Mouse (Mus musculus) CH12.LX (cell line): Measurements from ENCODE around the gene Zfp523. TPM values are rescaled to one million over a fixed set of nuclear protein-coding genes. Genes with fewer than 3 reads are reported as not detected.

Experiments used
- DNase-seq: peaks from one replicate; pipeline ENCODE4 v3.0.0-alpha.2; 2013; ENCODE audit errors: extremely low read depth
- H3K27ac ChIP-seq: 2 replicates; pipeline ENCODE4 v1.5.1; 2012; ENCODE audit warnings: low read depth, mild to moderate bottlenecking, control low read depth, moderate library complexity; ENCODE audit not compliant: insufficient read depth
- H3K27me3 ChIP-seq: replicated peaks from 2 replicates; pipeline ENCODE3; 2012; ENCODE audit warnings: inconsistent platforms
- H3K36me3 ChIP-seq, 2 experiments: replicated peaks in 1 of 2; 2 replicates each; pipeline versions ENCODE3 to v1.6.1; 2012; ENCODE audit warnings: inconsistent platforms in 1 of 2, low read length in 1 of 2, mild to moderate bottlenecking in 1 of 2, mixed read lengths in 1 of 2, moderate library complexity in 1 of 2; ENCODE audit not compliant: control insufficient read depth in 1 of 2, insufficient read depth in 1 of 2
- H3K4me1 ChIP-seq, 2 experiments: 2 replicates each; pipeline ENCODE4 v1.6.1; 2012; ENCODE audit warnings: inconsistent platforms in 1 of 2, moderate library complexity in 1 of 2; ENCODE audit not compliant: insufficient read depth in 2 of 2, control insufficient read depth in 1 of 2
- H3K4me2 ChIP-seq: 2 replicates; pipeline ENCODE4 v1.6.1; 2012; ENCODE audit warnings: low read depth, mild to moderate bottlenecking, control low read depth; ENCODE audit not compliant: poor library complexity, insufficient read depth, severe bottlenecking
- H3K4me3 ChIP-seq, 3 experiments: fragments of 150-350 bp in 1 of 3; sonication (generic) in 1 of 3; replicated peaks in 1 of 3; 2 replicates each; pipeline versions ENCODE3 to v1.5.1; 2011 to 2012; ENCODE audit warnings: low read depth in 2 of 3, low read length in 2 of 3, mild to moderate bottlenecking in 2 of 3, moderate library complexity in 2 of 3, control low read depth in 1 of 3, improper control_type of control experiment in 1 of 3, inconsistent platforms in 1 of 3, mixed read lengths in 1 of 3; ENCODE audit not compliant: poor library complexity in 1 of 3
- H3K79me2 ChIP-seq: replicated peaks from 2 replicates; pipeline ENCODE4 v1.6.1; 2012; ENCODE audit warnings: mild to moderate bottlenecking, moderate library complexity; ENCODE audit not compliant: control insufficient read depth, poor library complexity, insufficient read depth, severe bottlenecking; ENCODE audit errors: extremely low read depth
- H3K9ac ChIP-seq: 2 replicates; pipeline ENCODE4 v1.6.1; 2012; ENCODE audit warnings: low read depth, mild to moderate bottlenecking, control low read depth, moderate library complexity; ENCODE audit not compliant: insufficient read depth
- H3K9me3 ChIP-seq: replicated peaks from 2 replicates; pipeline ENCODE3; 2012; ENCODE audit warnings: low read length, inconsistent platforms, mixed read lengths
- CTCF ChIP-seq, 2 experiments: IDR thresholded peaks in 1 of 2; conservative IDR thresholded peaks in 1 of 2; 2 replicates each; pipeline ENCODE4 v1.5.1; 2011 to 2012; ENCODE audit warnings: low read depth in 2 of 2, low read length in 2 of 2, improper control_type of control experiment in 1 of 2, inconsistent platforms in 1 of 2, mild to moderate bottlenecking in 1 of 2, moderate library complexity in 1 of 2
- ETS1 ChIP-seq: conservative IDR thresholded peaks from 2 replicates; pipeline ENCODE4 v1.6.1; 2012; ENCODE audit warnings: low read depth, mild to moderate bottlenecking, inconsistent platforms, low read length, improper control_type of control experiment, moderate library complexity
- HCFC1 ChIP-seq: IDR thresholded peaks from 2 replicates; pipeline ENCODE4 v1.6.1; 2012; ENCODE audit warnings: low read depth, mild to moderate bottlenecking, inconsistent platforms, low read length, improper control_type of control experiment
- IRF4 ChIP-seq: IDR thresholded peaks from 2 replicates; pipeline ENCODE4 v1.6.1; 2014; ENCODE audit warnings: low read depth, mild to moderate bottlenecking, inconsistent platforms, low read length, improper control_type of control experiment
- JUND ChIP-seq: conservative IDR thresholded peaks from 2 replicates; pipeline ENCODE4 v1.6.1; 2011; ENCODE audit warnings: low read depth, low read length, improper control_type of control experiment
- MAFK ChIP-seq: IDR thresholded peaks from 2 replicates; pipeline ENCODE4 v1.6.1; 2011; ENCODE audit warnings: low read length, improper control_type of control experiment; ENCODE audit not compliant: insufficient replicate concordance
- MAX ChIP-seq: IDR thresholded peaks from 2 replicates; pipeline ENCODE4 v1.6.1; 2011; ENCODE audit warnings: low read length, improper control_type of control experiment
- MYC ChIP-seq: IDR thresholded peaks from 2 replicates; pipeline ENCODE4 v1.6.1; 2011; ENCODE audit warnings: low read depth, mild to moderate bottlenecking, improper control_type of control experiment, low read length
- NELFE ChIP-seq: IDR thresholded peaks from 2 replicates; pipeline ENCODE4 v1.6.1; 2011; ENCODE audit warnings: low read depth, low read length, improper control_type of control experiment
- RAD21 ChIP-seq: IDR thresholded peaks from 2 replicates; pipeline ENCODE4 v1.6.1; 2011; ENCODE audit warnings: low read depth, mild to moderate bottlenecking, low read length, improper control_type of control experiment, moderate library complexity
- SMC3 ChIP-seq: IDR thresholded peaks from 2 replicates; pipeline ENCODE4 v1.6.1; 2011; ENCODE audit warnings: low read depth, low read length, improper control_type of control experiment
- ZC3H11A ChIP-seq: IDR thresholded peaks from 2 replicates; pipeline ENCODE4 v1.6.1; 2012; ENCODE audit warnings: low read depth, mild to moderate bottlenecking, inconsistent platforms, low read length, improper control_type of control experiment
- dilution Hi-C: fragments of 300-500 bp; cut with MboI; formaldehyde crosslinking; loops from 2 replicates; pipeline ENCODE4 v1.14.3; 2020; ENCODE audit warnings: low sequenced_read_pairs; ENCODE audit not compliant: extremely low pct_unique_long_range_greater_than_20kb, extremely low pct_ligation_motif_present
- in situ Hi-C: fragments of 300-500 bp; cut with MboI; formaldehyde crosslinking; loops from 3 replicates; pipeline ENCODE4 v1.14.3; 2019; ENCODE audit warnings: low sequenced_read_pairs, low pct_ligation_motif_present, low pct_unique_long_range_greater_than_20kb, mixed read lengths
- polyA plus RNA-seq: library from polyadenylated mRNA; unstranded; fragments of >175 nt; gene quantifications from 2 replicates; pipeline ENCODE4 v1.2.1, GENCODE M21; 2012; ENCODE audit warnings: low read depth; ENCODE audit not compliant: insufficient read length
- total RNA-seq, 2 experiments: library from RNA; depleted of rRNA; stranded (reverse); fragments of 300-350 nt in 1 of 2; fragments of >200 nt in 1 of 2; gene quantifications; 2 replicates each; pipeline ENCODE4 v1.2.3; 2012 to 2014

Zfp523 gene
- total and polyA plus RNA-seq, 3 experiments, result 2.5 to 14.7 (median 10.1) TPM

- H3K36me3 ChIP-seq, result no peaks in the 10 kb centered on the region
- TF ChIP-seq MAFK, result peak; percentile 69; the same call in 1 of the 2 replicates
- no peak for TF ChIP-seq JUND
- TF ChIP-seq, all 38 proteins: peak for 1
- Histone ChIP-seq H3K79me2 (no peaks in the 10 kb centered on the region), H3K27me3 (peaks cover 86% of the 10 kb centered on the region), H3K4me1 (no peaks in the 10 kb centered on the region), H3K4me2 (no peak overlapping the region), H3K4me3 (no peak overlapping the region), H3K9me3 (no peaks in the 10 kb centered on the region), H3K9ac (no peak overlapping the region), H3K27ac (no peak overlapping the region)
- in situ Hi-C loops, result loop anchor here (5.0 to 10.0 kb wide), 2 partner anchors 79 to 177 kb away; partner anchors contain the start of gene Tcp11
- dilution Hi-C loops, result no loop called here
- DNase-seq, result no peak
Measured at GRCm38 (mm10) chr17:28161310-28161881, 15.5 kb upstream of the Zfp523 start.

- no peaks in the 10 kb centered on the region for H3K36me3 ChIP-seq
- peaks cover 72% of the 10 kb centered on the region for H3K27me3 ChIP-seq
- in situ Hi-C loops, result loop anchor here (5.0 to 10.0 kb wide), 2 partner anchors 81 to 179 kb away; partner anchors contain the start of gene Tcp11
- no peaks in the 10 kb centered on the region for H3K9me3 ChIP-seq
- no peaks in the 10 kb centered on the region for H3K79me2 ChIP-seq
- TF ChIP-seq CTCF (conservative IDR thresholded peaks at IDR 0.05 in 1 of 2, IDR thresholded peaks at IDR 0.05 in 1 of 2; ENCODE audit: low read depth in 2 of 2, low read length in 2 of 2) (peak; percentile 85 to 96), ZC3H11A (peak; percentile 92), NELFE (peak; percentile 45; the same call in 1 of the 2 replicates), MAX (no peak), IRF4 (peak; percentile 27; the same call in 1 of the 2 replicates), SMC3 (peak; percentile 98), MYC (0 out of 2 replicates have a peak, but pooled peaks have one; percentile 15), RAD21 (peak; percentile 98), HCFC1 (no peak), ETS1 (no peak)
- dilution Hi-C loops, result no loop called here
- H3K9ac ChIP-seq, result no peak overlapping the region
- DNase-seq, result peak; percentile 78
- no peak overlapping the region for H3K27ac ChIP-seq
- H3K4me1 ChIP-seq, result no peaks in the 10 kb centered on the region
- no peak overlapping the region for H3K4me2 ChIP-seq
- H3K4me3 ChIP-seq, result no peak overlapping the region
Measured at GRCm38 (mm10) chr17:28163666-28164065, 13.3 kb upstream of the Zfp523 start.
